Mouse (Mus musculus) small intestine, adult 2 months (tissue): ENCODE data around the gene Sept1.

Experiments used
- CTCF ChIP-seq: fragments of 200-500 bp; IDR thresholded peaks from 2 replicates; pipeline ENCODE4 v1.5.1; 2012; ENCODE audit warnings: low read depth, mild to moderate bottlenecking, control low read depth, inconsistent platforms, low read length, moderate library complexity, mixed read lengths; ENCODE audit not compliant: insufficient replicate concordance, insufficient read length; ENCODE audit errors: extremely low read depth
- POLR2A ChIP-seq: fragments of 200-500 bp; IDR thresholded peaks from 2 replicates; pipeline ENCODE4 v1.6.1; 2012; ENCODE audit warnings: low read depth, mild to moderate bottlenecking, control low read depth, inconsistent platforms, low read length, moderate library complexity

- peak; percentile 50; the same call in 1 of the 2 replicates for TF ChIP-seq CTCF
- TF ChIP-seq POLR2A: no peak
Observed at GRCm38 (mm10) chr7:127252414-127252813, 19.5 kb upstream of the Sept1 start.
